Mouse (Mus musculus): Measurements from ENCODE around the gene 4931422A03Rik.

DNA sequence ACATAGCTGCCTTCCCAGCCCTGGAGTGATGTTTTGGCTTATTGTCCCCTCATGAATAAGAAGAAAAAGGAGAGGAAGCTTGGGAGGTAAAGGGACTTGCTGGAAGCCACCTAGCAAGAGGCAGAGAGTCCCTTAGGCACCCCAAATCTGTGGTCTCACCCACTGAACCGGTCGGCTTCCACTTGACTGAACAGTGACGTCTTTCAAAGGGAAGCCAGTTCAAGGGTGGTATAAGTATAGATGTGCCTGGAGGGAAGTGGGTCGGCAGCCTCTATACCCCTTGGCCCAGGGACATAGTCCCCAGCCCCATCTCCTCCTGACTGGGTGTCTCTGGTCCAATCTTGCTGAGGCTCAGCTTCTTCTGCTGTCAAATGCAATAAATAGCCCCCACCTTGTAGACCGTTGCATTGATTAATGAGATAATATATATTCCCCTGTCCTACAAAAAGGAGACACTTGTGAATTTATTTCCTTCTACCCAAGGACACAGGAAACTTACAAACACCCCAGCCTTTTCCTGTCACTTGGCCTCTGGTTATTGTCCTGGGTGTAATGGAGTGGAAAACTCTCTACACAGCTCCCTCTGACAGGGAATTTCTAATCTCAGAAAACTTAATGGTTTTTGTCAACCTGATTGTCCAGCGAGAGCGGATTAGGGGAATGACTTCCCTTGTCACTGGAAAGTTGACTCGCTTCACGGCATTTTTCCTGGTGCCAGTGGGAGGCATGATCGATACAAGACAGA, 92.3 kb downstream of the 4931422A03Rik start:
- TF ChIP-seq EP300 (IDR thresholded peaks at IDR 0.05; ENCODE audit: low read depth in 1 of 2, low read length in 2 of 2) (no peak), POLR2A (IDR thresholded peaks at IDR 0.05; ENCODE audit: control insufficient read depth in 1 of 2, insufficient read depth in 1 of 2, low read depth in 1 of 2, low read length in 2 of 2, poor library complexity in 1 of 2) (no peak), POLR2AphosphoS2 (IDR thresholded peaks at IDR 0.05; ENCODE audit: low read length) (no peak), USF1 (IDR thresholded peaks at IDR 0.05; ENCODE audit: low read depth, low read length) (no peak), CTCF (IDR thresholded peaks at IDR 0.05 in 2 of 3, conservative IDR thresholded peaks at IDR 0.05 in 1 of 3; ENCODE audit: control insufficient read depth in 1 of 3, insufficient read depth in 1 of 3, low read depth in 2 of 3, low read length in 3 of 3, poor library complexity in 1 of 3, severe bottlenecking in 1 of 3) (no peak), BHLHE40 (IDR thresholded peaks at IDR 0.05; ENCODE audit: borderline replicate concordance, low read depth, low read length) (no peak), CHD1 (IDR thresholded peaks at IDR 0.05; ENCODE audit: low read depth, low read length) (no peak), ZKSCAN1 (IDR thresholded peaks at IDR 0.05; ENCODE audit: low read depth, low read length) (no peak), MAX (IDR thresholded peaks at IDR 0.05; ENCODE audit: low read length) (no peak), RAD21 (IDR thresholded peaks at IDR 0.05; ENCODE audit: low read depth, low read length) (no peak), KAT2A (conservative IDR thresholded peaks at IDR 0.05; ENCODE audit: low read depth, low read length) (no peak), CHD2 (IDR thresholded peaks at IDR 0.05; ENCODE audit: low read length) (no peak)
